9 mouse cellular contexts compared by ENCODE assay signal in genomic region chr5:24906844-24907243, GRCm38 (mm10).
DNase-seq lines count a peak whose midpoint lies in the region; ATAC-seq lines count a peak whose summit lies in the region.
"Had no signal": no experiment of that assay in that cellular context is flagged by ENCODE, and none has a peak within 500 bp of the region (broad histone marks: within the 10 kb centered on the region; RNA-seq: fewer than 3 reads in every experiment).

No protein-coding gene starts in this region.

- H3K36me3 ChIP-seq in limb, embryonic 12.5 days: 0 out of 2 replicates have a peak, but pooled peaks cover 4% of the 10 kb centered on the region
- 0 out of 2 replicates have a peak, but pooled peaks cover 2% of the 10 kb centered on the region for H3K36me3 ChIP-seq in stomach, embryonic 16.5 days (ENCODE audit: control insufficient read depth, insufficient read depth, low read length)

- H3K4me3 ChIP-seq in limb, embryonic 12.5 days (replicated peaks): peak overlapping the region; percentile 86
- peak overlapping the region; percentile 75 for H3K4me3 ChIP-seq in stomach, embryonic 16.5 days (replicated peaks; ENCODE audit: low read length)

- H3K9ac ChIP-seq in limb, embryonic 12.5 days (replicated peaks): no peak overlapping the region
- H3K9ac ChIP-seq in stomach, embryonic 16.5 days (ENCODE audit: low read length): peak overlapping the region; percentile 90

- H3K27ac ChIP-seq in limb, embryonic 12.5 days: no peak overlapping the region
- peak overlapping the region; percentile 96 for H3K27ac ChIP-seq in stomach, embryonic 16.5 days (ENCODE audit: low read length)

- ATAC-seq in limb, embryonic 12.5 days (ENCODE audit: insufficient number of reproducible peaks, insufficient read depth, low FRiP score, low TSS enrichment, low read depth): no peak
- no peak for ATAC-seq in stomach, embryonic 16.5 days (ENCODE audit: insufficient read depth, low FRiP score)
- ATAC-seq in megakaryocyte-erythroid progenitor cell, adult 5-6 weeks (replicated peaks; ENCODE audit: low FRiP score, low TSS enrichment, poor library complexity, severe bottlenecking): no peak

- H3K4me2 ChIP-seq in limb, embryonic 12.5 days: peak overlapping the region; percentile 74
- peak overlapping the region; percentile 91 for H3K4me2 ChIP-seq in stomach, embryonic 16.5 days (ENCODE audit: low read depth, low read length)

- peaks cover 15% of the 10 kb centered on the region for H3K4me1 ChIP-seq in limb, embryonic 12.5 days (replicated peaks)
- peaks cover 9% of the 10 kb centered on the region for H3K4me1 ChIP-seq in stomach, embryonic 16.5 days (ENCODE audit: control insufficient read depth, insufficient read depth, low read length)

- WGBS in limb, embryonic 12.5 days: 58% methylated on average over 9 of the region's 9 CpGs
- WGBS in stomach, embryonic 16.5 days: 68% methylated on average over 9 of the region's 9 CpGs

- H3K27me3 ChIP-seq in limb, embryonic 12.5 days: no peaks in the 10 kb centered on the region
- no peaks in the 10 kb centered on the region for H3K27me3 ChIP-seq in stomach, embryonic 16.5 days (ENCODE audit: control insufficient read depth, insufficient read depth, low read length)

- peak; percentile 27 to 31 for DNase-seq in cerebellum, postnatal 14 days
- no peak for DNase-seq in cerebellum, adult 9-10 months
- DNase-seq in right cerebral cortex, postnatal 4 days: peak; percentile 17
- no peak for DNase-seq in right cerebral cortex, adult 18-20 months
- no peak for DNase-seq in thymus, postnatal 0 days (ENCODE audit: low spot score)
- DNase-seq: layer of hippocampus, postnatal 36 days had no signal

- H3K9me3 ChIP-seq in limb, embryonic 12.5 days: no peaks in the 10 kb centered on the region
- H3K9me3 ChIP-seq in stomach, embryonic 16.5 days (replicated peaks; ENCODE audit: control insufficient read depth, low read length): no peaks in the 10 kb centered on the region

Comparison
In these comparisons a context has a peak if more than half of its experiments do, and no peak if none do; other contexts are left out.
1. DNase-seq: peak in cerebellum, postnatal 14 days (2 of 2) and right cerebral cortex, postnatal 4 days (single experiment); none in cerebellum, adult 9-10 months (single experiment), right cerebral cortex, adult 18-20 months (single experiment) and thymus, postnatal 0 days (single experiment).